Mouse (Mus musculus) T-cell, adult 66 days (primary cell): ENCODE measurements around the gene 4932429P05Rik. TPM values are rescaled to one million over a fixed set of nuclear protein-coding genes. Genes with fewer than 3 reads are reported as not detected.

Source experiments
- total RNA-seq, 2 experiments: library from RNA; stranded (reverse); gene quantifications; 3 replicates in 1 of 2; 4 replicates in 1 of 2; pipeline ENCODE4 v1.2.4; 2023

4932429P05Rik gene
- not detected for total RNA-seq

GRCm38 (mm10) chrX:89751968-89752367 lies at the start of gene 4932429P05Rik:
Gene 4932429P05Rik, plus strand, starts transcription at chrX:89752268.

Other genes with a start within 250 kb of the 4932429P05Rik start
- gene 4930415L06Rik, start 180.6 kb downstream of the 4932429P05Rik start, total RNA-seq, result not detected